Mouse (Mus musculus): ENCODE measurements around the gene Pcsk2. TPM values are rescaled to one million over a fixed set of nuclear protein-coding genes. Genes with fewer than 3 reads are reported as not detected.

The Pcsk2 gene
- polyA plus RNA-seq, 1 experiment = not detected

DNA sequence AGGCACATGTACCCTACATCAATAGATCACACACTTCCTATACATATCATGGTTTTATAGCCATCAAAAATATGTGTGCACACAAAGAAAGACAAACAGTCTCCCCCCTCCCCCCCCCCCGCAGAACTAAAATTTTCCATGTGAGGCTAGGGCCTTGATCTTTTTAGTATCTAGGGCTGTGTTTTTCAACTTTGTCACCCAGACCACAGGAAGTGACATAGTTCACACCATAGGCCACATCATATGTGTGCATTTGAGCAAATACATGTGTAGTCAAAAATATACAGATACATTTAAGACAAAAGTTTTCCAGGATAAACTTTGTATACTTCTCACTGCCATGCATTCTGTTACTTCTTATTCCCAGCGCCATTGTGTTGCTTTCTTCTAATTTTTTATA is 293.5 kb downstream of the Pcsk2 start:
- Histone ChIP-seq H3K36me3 (ENCODE audit: control insufficient read depth, insufficient read depth, low read length) (no peaks in the 10 kb centered on the region), H3K27ac (ENCODE audit: insufficient read depth, low read length) (peak overlapping the region; percentile 63), H3K27me3 (ENCODE audit: control insufficient read depth, insufficient read depth, low read length) (no peaks in the 10 kb centered on the region), H3K4me1 (ENCODE audit: control insufficient read depth, insufficient read depth, insufficient read length) (peaks cover 23% of the 10 kb centered on the region; the same call in 1 of the 2 replicates), H3K4me3 (ENCODE audit: extremely low read depth, insufficient read depth, insufficient read length) (no peak overlapping the region)
- DNase-seq (ENCODE audit: low read depth in 1 of 2, low spot score in 2 of 2) = peak in 1 of 2 experiments; percentile 50
- WGBS = 67% methylated on average over 2 of the region's 2 CpGs
- TF ChIP-seq POLR2A (IDR thresholded peaks at IDR 0.05; ENCODE audit: low read depth, low read length) (no peak), CTCF (IDR thresholded peaks at IDR 0.05; ENCODE audit: extremely low read depth, insufficient read depth, insufficient read length, insufficient replicate concordance) (no peak)

DNA sequence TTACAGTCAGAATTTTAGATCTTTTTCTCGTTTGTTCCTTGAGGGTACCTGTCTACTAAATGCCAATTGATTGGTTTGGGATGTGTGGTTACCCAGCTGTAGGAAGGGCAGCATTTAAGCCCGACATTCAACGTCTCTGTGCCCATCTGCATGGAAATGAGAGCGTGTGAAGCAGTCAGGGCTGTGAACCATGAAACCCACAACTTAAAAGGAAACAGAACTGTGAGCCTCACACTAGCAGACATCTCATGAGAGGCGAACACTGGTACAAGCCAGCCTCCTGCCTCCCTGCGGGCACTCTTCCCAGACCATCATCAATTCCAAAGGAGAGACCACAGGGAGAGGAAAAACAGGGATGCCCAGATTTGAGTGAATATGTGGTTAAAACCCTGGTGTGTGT is 294.9 kb downstream of the Pcsk2 start:
- H3K4me3 ChIP-seq (ENCODE audit: extremely low read depth, insufficient read depth, insufficient read length) = no peak overlapping the region
- peak overlapping the region; percentile 54 for H3K27ac ChIP-seq (ENCODE audit: insufficient read depth, low read length)
- peaks cover 28% of the 10 kb centered on the region; the same call in 1 of the 2 replicates for H3K4me1 ChIP-seq (ENCODE audit: control insufficient read depth, insufficient read depth, insufficient read length)
- 22% methylated on average over 6 of the region's 6 CpGs for WGBS
- TF ChIP-seq CTCF (IDR thresholded peaks at IDR 0.05; ENCODE audit: extremely low read depth, insufficient read depth, insufficient read length, insufficient replicate concordance) = no peak
- H3K27me3 ChIP-seq (ENCODE audit: control insufficient read depth, insufficient read depth, low read length) = no peaks in the 10 kb centered on the region
- DNase-seq (ENCODE audit: low read depth in 1 of 2, low spot score in 2 of 2) = peak; percentile 35 to 50
- no peaks in the 10 kb centered on the region for H3K36me3 ChIP-seq (ENCODE audit: control insufficient read depth, insufficient read depth, low read length)

DNA sequence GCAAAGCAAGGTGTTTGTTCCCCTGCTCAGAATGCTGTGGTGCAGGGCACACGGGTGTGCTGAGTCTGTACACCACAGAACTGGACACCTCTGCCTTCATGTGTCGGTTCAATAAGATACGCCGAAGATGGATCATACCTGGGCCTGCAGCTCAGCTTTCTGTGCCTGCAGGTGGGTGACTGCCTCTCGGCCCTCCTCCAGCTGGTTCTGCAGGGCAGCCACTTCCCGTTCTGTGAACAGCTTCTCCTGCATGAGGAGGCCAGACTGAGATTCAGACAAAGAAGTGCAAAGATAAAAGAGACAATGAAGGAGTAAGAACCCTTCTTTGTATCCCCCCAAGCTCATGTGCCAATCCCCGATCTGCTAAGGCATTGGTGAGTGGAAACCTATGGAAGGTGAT is 295.6 kb downstream of the Pcsk2 start:
- Histone ChIP-seq H3K27me3 (ENCODE audit: control insufficient read depth, insufficient read depth, low read length) (no peaks in the 10 kb centered on the region), H3K4me1 (ENCODE audit: control insufficient read depth, insufficient read depth, insufficient read length) (peaks cover 28% of the 10 kb centered on the region; the same call in 1 of the 2 replicates), H3K27ac (ENCODE audit: insufficient read depth, low read length) (peak overlapping the region; percentile 49), H3K4me3 (ENCODE audit: extremely low read depth, insufficient read depth, insufficient read length) (no peak overlapping the region), H3K36me3 (ENCODE audit: control insufficient read depth, insufficient read depth, low read length) (no peaks in the 10 kb centered on the region)
- peak in 1 of 2 experiments; percentile 45 for DNase-seq (ENCODE audit: low read depth in 1 of 2, low spot score in 2 of 2)
- 52% methylated on average over 7 of the region's 7 CpGs for WGBS
- TF ChIP-seq CTCF (IDR thresholded peaks at IDR 0.05; ENCODE audit: extremely low read depth, insufficient read depth, insufficient read length, insufficient replicate concordance) (no peak), POLR2A (IDR thresholded peaks at IDR 0.05; ENCODE audit: low read depth, low read length) (no peak)

DNA sequence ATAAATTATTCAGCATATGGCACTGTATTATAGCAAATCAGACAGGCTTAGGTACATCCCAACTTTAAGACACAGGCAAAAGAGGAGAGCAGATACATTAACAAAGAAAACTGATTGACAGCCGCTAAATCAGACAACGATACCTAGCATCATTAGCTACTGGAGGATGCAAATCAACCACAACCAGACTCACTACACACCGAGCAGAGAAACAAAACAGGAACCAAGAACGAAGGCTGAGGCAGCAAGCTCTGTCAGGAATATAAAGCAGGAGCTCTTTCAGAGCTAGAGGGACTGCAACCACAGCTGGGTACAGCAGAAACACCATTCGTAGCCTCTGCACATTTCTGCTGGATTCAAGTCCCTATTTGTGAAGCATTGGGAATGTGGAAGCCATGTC is 298.8 kb downstream of the Pcsk2 start:
- Histone ChIP-seq H3K27me3 (ENCODE audit: control insufficient read depth, insufficient read depth, low read length) (no peaks in the 10 kb centered on the region), H3K27ac (ENCODE audit: insufficient read depth, low read length) (no peak overlapping the region), H3K36me3 (ENCODE audit: control insufficient read depth, insufficient read depth, low read length) (no peaks in the 10 kb centered on the region), H3K4me3 (ENCODE audit: extremely low read depth, insufficient read depth, insufficient read length) (no peak overlapping the region), H3K4me1 (ENCODE audit: control insufficient read depth, insufficient read depth, insufficient read length) (peaks cover 23% of the 10 kb centered on the region; the same call in 1 of the 2 replicates)
- TF ChIP-seq POLR2A (IDR thresholded peaks at IDR 0.05; ENCODE audit: low read depth, low read length) (no peak), CTCF (IDR thresholded peaks at IDR 0.05; ENCODE audit: extremely low read depth, insufficient read depth, insufficient read length, insufficient replicate concordance) (no peak)
- DNase-seq (ENCODE audit: low read depth in 1 of 2, low spot score in 2 of 2) = no peak
- WGBS = 37% methylated on average over 5 of the region's 5 CpGs

DNA sequence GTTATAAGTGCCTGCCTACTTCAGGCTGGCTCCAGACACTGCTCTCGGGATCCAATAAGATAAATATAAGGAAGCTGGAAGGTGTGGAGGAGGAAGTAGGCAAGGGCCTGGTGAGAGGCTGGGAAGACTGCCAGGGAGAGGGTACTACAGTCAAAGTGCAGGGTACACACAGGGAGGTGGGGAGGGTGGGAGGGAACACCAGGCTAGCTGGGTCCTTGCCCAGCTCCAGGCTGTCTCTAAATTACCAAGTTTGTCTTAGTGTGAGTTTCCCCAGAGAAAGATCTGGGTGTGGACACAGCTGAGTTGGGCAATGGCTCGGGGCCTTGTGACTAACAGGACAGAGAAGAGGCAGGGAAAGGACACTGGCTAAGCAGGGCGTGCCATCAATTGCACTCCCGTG is 300.8 kb downstream of the Pcsk2 start:
- peaks cover 9% of the 10 kb centered on the region; the same call in 1 of the 2 replicates for H3K4me1 ChIP-seq (ENCODE audit: control insufficient read depth, insufficient read depth, insufficient read length)
- no peaks in the 10 kb centered on the region for H3K36me3 ChIP-seq (ENCODE audit: control insufficient read depth, insufficient read depth, low read length)
- no peaks in the 10 kb centered on the region for H3K27me3 ChIP-seq (ENCODE audit: control insufficient read depth, insufficient read depth, low read length)
- H3K4me3 ChIP-seq (ENCODE audit: extremely low read depth, insufficient read depth, insufficient read length) = no peak overlapping the region
- TF ChIP-seq CTCF (IDR thresholded peaks at IDR 0.05; ENCODE audit: extremely low read depth, insufficient read depth, insufficient read length, insufficient replicate concordance) (no peak), POLR2A (IDR thresholded peaks at IDR 0.05; ENCODE audit: low read depth, low read length) (no peak)
- H3K27ac ChIP-seq (ENCODE audit: insufficient read depth, low read length) = no peak overlapping the region
- DNase-seq (ENCODE audit: low read depth in 1 of 2, low spot score in 2 of 2) = no peak
- WGBS = 74% methylated on average over 4 of the region's 4 CpGs

DNA sequence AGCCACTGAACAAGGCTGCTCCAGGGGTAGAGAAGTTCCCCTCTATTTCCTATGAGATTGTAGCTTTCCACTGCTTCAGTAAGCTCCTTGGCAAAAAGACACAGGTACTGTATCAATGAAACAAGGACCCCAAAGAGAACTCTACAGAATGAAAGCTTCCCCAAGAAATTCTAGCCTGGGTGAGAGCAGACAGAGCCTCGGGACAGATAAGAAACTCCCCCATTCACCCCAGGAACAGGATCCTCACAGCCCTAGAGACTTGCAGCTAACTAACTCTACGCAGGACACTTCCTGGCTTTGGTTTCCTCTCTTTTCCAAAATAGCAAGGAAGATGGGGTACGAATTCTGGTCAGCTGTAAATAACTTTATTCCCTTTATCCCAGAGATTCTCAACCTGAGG is 301.3 kb downstream of the Pcsk2 start:
- H3K4me3 ChIP-seq (ENCODE audit: extremely low read depth, insufficient read depth, insufficient read length) = no peak overlapping the region
- H3K36me3 ChIP-seq (ENCODE audit: control insufficient read depth, insufficient read depth, low read length) = no peaks in the 10 kb centered on the region
- peaks cover 8% of the 10 kb centered on the region; the same call in 1 of the 2 replicates for H3K4me1 ChIP-seq (ENCODE audit: control insufficient read depth, insufficient read depth, insufficient read length)
- WGBS = 53% methylated on average over 3 of the region's 3 CpGs
- H3K27ac ChIP-seq (ENCODE audit: insufficient read depth, low read length) = no peak overlapping the region
- TF ChIP-seq POLR2A (IDR thresholded peaks at IDR 0.05; ENCODE audit: low read depth, low read length) (no peak), CTCF (IDR thresholded peaks at IDR 0.05; ENCODE audit: extremely low read depth, insufficient read depth, insufficient read length, insufficient replicate concordance) (no peak)
- no peak for DNase-seq (ENCODE audit: low read depth in 1 of 2, low spot score in 2 of 2)
- H3K27me3 ChIP-seq (ENCODE audit: control insufficient read depth, insufficient read depth, low read length) = no peaks in the 10 kb centered on the region

DNA sequence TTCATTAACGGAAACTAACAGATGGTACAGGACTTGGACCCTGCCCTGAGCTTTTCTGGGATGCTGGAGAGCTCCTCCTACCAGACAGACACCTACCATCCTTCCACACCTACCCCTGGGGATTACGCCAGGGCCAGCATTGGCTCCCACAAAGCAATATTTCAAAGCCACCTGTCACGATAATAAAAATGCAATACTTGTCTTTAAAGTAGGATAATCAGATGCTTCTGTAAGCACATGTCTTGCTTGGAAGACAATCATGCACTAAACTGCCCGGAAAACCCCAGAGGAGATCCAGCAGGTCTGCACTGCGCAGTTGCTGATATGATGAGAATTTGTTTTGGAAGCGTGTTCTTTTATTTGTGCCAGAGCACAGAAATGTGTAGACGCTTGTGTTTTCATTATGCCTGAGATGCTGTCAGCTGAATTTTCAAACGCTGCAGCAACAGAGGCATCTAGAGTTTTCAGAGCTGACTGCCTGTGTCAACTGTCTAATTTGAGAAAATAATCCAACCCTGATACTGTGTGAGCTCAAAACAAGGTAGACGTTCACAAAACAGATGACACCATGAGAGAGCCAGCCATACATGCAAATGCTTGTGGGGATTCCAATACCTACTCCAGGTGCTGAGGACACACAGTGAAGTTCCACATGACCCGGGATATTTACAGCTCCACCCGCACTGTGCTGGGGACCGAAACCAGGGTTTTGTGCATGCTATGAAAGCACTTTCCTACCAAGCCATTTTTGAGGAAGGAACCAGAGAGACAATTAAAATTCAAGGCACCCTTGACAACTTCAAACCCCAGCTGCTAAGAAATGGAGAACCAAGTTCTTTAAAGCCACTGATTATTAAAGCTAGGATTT is 305.6 kb downstream of the Pcsk2 start:
- no peaks in the 10 kb centered on the region for H3K27me3 ChIP-seq (ENCODE audit: control insufficient read depth, insufficient read depth, low read length)
- no peak for DNase-seq (ENCODE audit: low read depth in 1 of 2, low spot score in 2 of 2)
- 71% methylated on average over 12 of the region's 12 CpGs for WGBS
- peaks cover 3% of the 10 kb centered on the region; the same call in 1 of the 2 replicates for H3K4me1 ChIP-seq (ENCODE audit: control insufficient read depth, insufficient read depth, insufficient read length)
- TF ChIP-seq POLR2A (IDR thresholded peaks at IDR 0.05; ENCODE audit: low read depth, low read length) = no peak
- no peak for TF ChIP-seq CTCF (IDR thresholded peaks at IDR 0.05; ENCODE audit: extremely low read depth, insufficient read depth, insufficient read length, insufficient replicate concordance)
- H3K27ac ChIP-seq (ENCODE audit: insufficient read depth, low read length) = no peak overlapping the region
- no peak overlapping the region for H3K4me3 ChIP-seq (ENCODE audit: extremely low read depth, insufficient read depth, insufficient read length)
- H3K36me3 ChIP-seq (ENCODE audit: control insufficient read depth, insufficient read depth, low read length) = no peaks in the 10 kb centered on the region
